Mouse (Mus musculus): ENCODE measurements around the gene Fam129a.
"Not testable (repeated sequence)": the region's sequence is repeated elsewhere in the genome, so short reads cannot be mapped to it uniquely, and the experiment has no call there.

Gene Fam129a

GRCm38 (mm10) chr1:151706397-151706752, 135.4 kb downstream of the Fam129a start:
- DNase-seq: no peak

- no peak for DNase-seq
These were observed 138.2 kb downstream of the Fam129a start for GRCm38 (mm10) chr1:151708966-151709733.

GRCm38 (mm10) chr1:151709734-151710022, 138.7 kb downstream of the Fam129a start:
- DNase-seq: no peak

GRCm38 (mm10) chr1:151710424-151711055, 139.6 kb downstream of the Fam129a start:
- DNase-seq: no peak

DNA sequence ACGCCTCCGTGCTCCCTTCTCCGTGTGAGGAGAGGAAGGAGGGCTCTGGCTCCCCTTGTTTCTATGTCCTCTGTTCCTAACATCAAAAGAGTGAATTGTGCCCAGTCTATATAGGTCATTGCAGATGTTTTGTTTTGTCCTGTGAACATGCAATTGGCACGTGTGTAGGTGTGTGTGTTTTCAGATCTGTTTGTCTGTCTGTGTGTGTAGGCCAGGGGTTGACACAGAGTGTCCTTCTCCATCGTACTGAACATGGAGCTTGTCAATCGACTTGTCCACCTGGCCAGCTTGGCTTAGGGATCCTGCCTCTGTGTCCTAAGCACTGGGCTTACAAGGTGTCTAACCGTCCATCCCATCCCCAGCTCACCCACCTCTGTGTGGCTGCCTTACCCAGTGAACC, 140.1 kb downstream of the Fam129a start:
- no peak for DNase-seq

DNA sequence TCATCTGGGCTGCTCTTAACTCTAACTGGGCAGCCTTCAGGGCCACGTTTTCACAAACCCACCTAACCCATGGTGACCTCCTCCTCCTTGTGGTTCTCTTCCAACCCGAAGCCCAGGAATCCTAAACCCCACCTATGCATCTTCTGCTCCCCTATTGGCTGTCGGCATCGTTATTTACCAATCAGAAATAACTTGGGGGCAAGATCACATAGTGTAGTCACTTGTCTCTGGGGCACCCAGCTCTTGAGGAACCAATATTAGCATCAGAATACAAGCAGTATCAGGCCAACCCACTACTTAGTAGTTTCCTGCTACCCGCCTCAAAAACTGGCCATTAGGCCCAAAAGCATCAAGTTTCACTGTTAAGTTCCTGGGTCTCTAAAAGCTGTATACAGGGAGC, 141.7 kb downstream of the Fam129a start:
- DNase-seq: no peak

GRCm38 (mm10) chr1:151713622-151714021, 142.6 kb downstream of the Fam129a start:
- no peak for DNase-seq

GRCm38 (mm10) chr1:151716024-151716710, 145.2 kb downstream of the Fam129a start:
- no peak for DNase-seq

DNA sequence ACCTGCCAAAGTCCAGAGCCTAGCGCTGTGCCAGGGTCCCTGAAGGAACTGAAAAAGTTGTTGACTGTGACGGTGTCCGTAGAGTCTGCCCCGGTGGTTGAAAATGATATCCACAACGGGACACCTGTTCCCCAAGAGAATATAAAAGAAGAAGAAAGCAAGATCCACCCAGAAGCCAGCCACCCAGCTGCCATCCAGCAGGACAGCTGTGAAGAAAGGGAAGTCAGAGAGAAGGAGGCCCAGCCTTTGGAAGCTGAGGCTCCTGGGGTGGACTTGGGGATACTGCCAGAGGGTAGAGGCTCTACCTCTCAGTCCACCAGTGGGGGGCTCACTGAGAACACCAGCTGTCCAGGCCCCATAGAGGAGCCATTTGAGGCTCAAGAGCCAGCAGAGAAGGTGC, 146.6 kb downstream of the Fam129a start:
- no peak for DNase-seq

GRCm38 (mm10) chr1:151718575-151718974, 147.6 kb downstream of the Fam129a start:
- no peak for DNase-seq

- peak in 1 of 2 experiments; percentile 8 for DNase-seq
These were observed 148.9 kb downstream of the Fam129a start for GRCm38 (mm10) chr1:151719911-151720310.

- no peak for DNase-seq
These were observed 149.6 kb downstream of the Fam129a start for GRCm38 (mm10) chr1:151720566-151720965.

DNA sequence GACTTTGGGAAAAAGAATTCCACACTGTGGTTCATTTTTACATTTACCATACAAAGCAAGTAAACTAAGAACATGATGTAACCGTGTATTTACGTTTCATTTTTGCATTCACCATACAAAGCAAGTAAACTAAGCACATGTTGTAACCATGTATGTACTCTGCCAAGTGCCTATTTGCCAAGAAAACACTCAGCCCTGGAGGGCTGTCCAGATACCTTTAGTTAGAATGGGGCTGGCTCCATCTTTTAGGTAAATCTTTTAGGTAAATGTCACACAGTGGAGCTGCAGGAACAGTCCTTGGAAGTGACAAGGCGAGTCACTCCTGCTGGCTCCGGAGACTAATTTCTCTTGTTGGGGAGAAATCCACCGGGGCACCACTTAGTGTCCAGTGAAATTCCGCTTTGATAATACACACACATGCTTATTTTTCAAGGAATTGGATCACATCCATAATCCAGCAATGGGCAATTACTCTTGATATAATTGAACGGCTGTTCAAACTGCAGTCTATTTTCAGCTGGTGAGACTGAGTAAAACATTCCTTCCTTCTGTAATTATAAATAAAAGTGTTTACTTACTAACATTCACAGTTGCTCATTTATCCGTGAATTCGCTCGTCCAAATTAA, 150.5 kb downstream of the Fam129a start:
- DNase-seq: no peak

GRCm38 (mm10) chr1:151723771-151724170, 152.8 kb downstream of the Fam129a start:
- no peak for DNase-seq

GRCm38 (mm10) chr1:151725590-151725989, 154.6 kb downstream of the Fam129a start:
- no peak for DNase-seq

DNA sequence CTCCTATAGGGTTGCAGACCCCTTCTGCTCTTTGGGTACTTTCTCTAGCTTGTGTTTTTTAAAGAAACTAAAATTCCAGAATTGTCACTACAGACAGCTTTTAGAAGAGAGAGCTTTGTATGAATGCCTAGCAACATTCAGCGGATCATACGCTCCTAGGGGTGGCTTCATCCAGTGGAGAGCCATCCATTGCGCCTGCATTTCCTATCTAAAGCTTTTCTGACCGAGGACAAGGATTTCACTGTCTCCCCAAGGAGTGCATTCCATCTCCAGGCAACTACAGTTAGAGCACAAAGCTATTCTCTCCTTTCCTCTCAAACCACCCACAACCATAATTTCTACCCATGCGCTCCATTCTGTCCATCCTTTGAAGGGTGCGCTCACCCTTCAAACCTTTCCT, 155.4 kb downstream of the Fam129a start:
- no peak for DNase-seq

GRCm38 (mm10) chr1:151728141-151728540, 157.2 kb downstream of the Fam129a start:
- no peak for DNase-seq

DNA sequence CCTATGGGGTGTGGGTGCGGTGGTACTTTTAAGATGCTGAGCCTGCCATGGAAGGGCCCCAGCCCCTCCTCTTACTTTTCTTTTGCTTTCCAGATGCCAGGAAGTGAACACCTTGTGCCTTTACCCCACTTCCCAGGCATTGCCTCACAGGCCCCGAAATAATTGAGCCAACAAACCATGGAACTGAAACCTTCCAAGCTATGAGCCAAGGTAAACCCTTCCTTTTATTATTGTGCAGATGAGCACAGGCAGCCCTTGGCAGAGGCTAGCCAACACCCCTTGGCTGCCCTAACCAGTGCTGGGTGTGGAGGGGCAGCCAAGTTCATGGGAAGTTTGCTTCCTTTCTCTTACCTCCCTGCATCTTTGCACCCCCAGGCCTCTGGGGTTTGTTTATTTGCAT, 166.2 kb downstream of the Fam129a start:
- DNase-seq: no peak

DNA sequence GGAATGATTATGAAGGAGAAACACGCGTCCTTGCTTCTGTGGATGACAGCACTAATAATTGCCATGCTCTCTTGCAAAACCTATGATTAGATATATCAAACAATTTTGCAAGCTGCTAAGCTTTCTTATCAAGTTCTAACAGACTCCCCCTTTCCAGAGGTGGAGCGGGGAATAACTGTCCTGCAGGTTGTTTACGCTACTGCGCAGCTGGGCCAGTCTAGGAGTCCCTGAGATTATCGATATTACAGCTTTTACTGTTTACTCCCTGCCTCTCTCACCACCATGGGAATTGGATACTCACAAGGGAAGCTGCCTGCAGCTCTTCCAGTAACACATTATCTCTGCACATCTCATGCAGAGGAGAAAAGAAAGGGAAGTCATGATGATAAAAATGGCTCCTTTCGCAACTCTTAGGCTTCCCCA, 170.2 kb downstream of the Fam129a start:
- no peak for DNase-seq

- DNase-seq: not testable (repeated sequence)
These were observed 178.9 kb downstream of the Fam129a start for GRCm38 (mm10) chr1:151749894-151750293.

- no peak for DNase-seq
These were observed 182.0 kb downstream of the Fam129a start for GRCm38 (mm10) chr1:151752946-151753345.

GRCm38 (mm10) chr1:151753374-151753929, 182.5 kb downstream of the Fam129a start:
- DNase-seq: no peak

GRCm38 (mm10) chr1:151754028-151754489, 183.1 kb downstream of the Fam129a start:
- DNase-seq: peak in 1 of 2 experiments; percentile 11

Measured in cerebellum, adult 18-20 months (tissue).